Mouse (Mus musculus) naive thymus-derived CD4-positive, alpha-beta T cell, adult 2 months (primary cell): ENCODE data around the gene Ifne.
A peak's percentile ranks its signal among the peaks of the same experiment; 100 is the strongest.
"Not testable (repeated sequence)": the region's sequence is repeated elsewhere in the genome, so short reads cannot be mapped to it uniquely, and the experiment has no call there.

Experiments used
- DNase-seq: peaks from one replicate; pipeline ENCODE4 v3.0.0-alpha.2; 2011; ENCODE audit warnings: low read depth

Ifne gene

GRCm38 (mm10) chr4:88867926-88868911, 11.8 kb downstream of the Ifne start:
- peak; percentile 89 for DNase-seq

GRCm38 (mm10) chr4:88867366-88867925, 12.6 kb downstream of the Ifne start:
- DNase-seq, result peak; percentile 92

GRCm38 (mm10) chr4:88865011-88865569, 14.9 kb downstream of the Ifne start:
- no peak for DNase-seq

- peak; percentile 89 for DNase-seq
Measured at GRCm38 (mm10) chr4:88864599-88864998, 15.4 kb downstream of the Ifne start.

GRCm38 (mm10) chr4:88863309-88863708, 16.7 kb downstream of the Ifne start:
- no peak for DNase-seq

GRCm38 (mm10) chr4:88859214-88859613, 20.8 kb downstream of the Ifne start:
- no peak for DNase-seq

- DNase-seq, result no peak
Measured at GRCm38 (mm10) chr4:88851026-88851763, 28.8 kb downstream of the Ifne start.

- no peak for DNase-seq
Measured at GRCm38 (mm10) chr4:88849698-88850097, 30.3 kb downstream of the Ifne start, which contains the start of gene Ifna1. Ifna1 (plus strand) TSS chr4:88850087.

- DNase-seq, result peak; percentile 57
Measured at GRCm38 (mm10) chr4:88845334-88845733, 34.7 kb downstream of the Ifne start.

GRCm38 (mm10) chr4:88841438-88841911, 38.5 kb downstream of the Ifne start, which contains the start of gene Ifna4:
Ifna4 (plus strand) TSS chr4:88841861.
- no peak for DNase-seq

- no peak for DNase-seq
Measured at GRCm38 (mm10) chr4:88840058-88840457, 39.9 kb downstream of the Ifne start.

- peak; percentile 50 for DNase-seq
Measured at GRCm38 (mm10) chr4:88838828-88839227, 41.2 kb downstream of the Ifne start.

GRCm38 (mm10) chr4:88835225-88835624, 44.8 kb downstream of the Ifne start, which contains the start of gene Ifna5:
Ifna5 (plus strand) TSS chr4:88835525.
- DNase-seq, result not testable (repeated sequence)

- peak; percentile 63 for DNase-seq
Measured at GRCm38 (mm10) chr4:88830523-88830922, 49.5 kb downstream of the Ifne start.
